Mouse (Mus musculus) forebrain, embryonic 14.5 days (tissue): ENCODE results near the gene Coa5. TPM values are rescaled to one million over a fixed set of nuclear protein-coding genes. Genes with fewer than 3 reads are reported as not detected.
A peak's percentile ranks its signal among the peaks of the same experiment; 100 is the strongest.

Source experiments
- ATAC-seq: fragments of 200-750 bp; cut with Nextera tagmentation; 2 replicates; pipeline ENCODE4 v1.8.0; 2017; ENCODE audit warnings: mild to moderate bottlenecking, moderate library complexity
- DNase-seq: peaks from one replicate; pipeline ENCODE4 v3.0.0-alpha.2; 2015; ENCODE audit warnings: low spot score
- H3K27ac ChIP-seq: fragments of 300-500 bp; sonication (generic); 2 replicates; pipeline ENCODE4 v1.5.1; 2014; ENCODE audit warnings: low read depth, mild to moderate bottlenecking, control low read depth, low read length, moderate library complexity
- H3K27me3 ChIP-seq: fragments of 300-500 bp; sonication (generic); replicated peaks from 2 replicates; pipeline ENCODE4 v1.6.1; 2014; ENCODE audit warnings: low read length, control low read depth, mixed read lengths; ENCODE audit not compliant: control insufficient read depth, insufficient read depth
- H3K36me3 ChIP-seq: fragments of 300-500 bp; sonication (generic); 2 replicates; pipeline ENCODE4 v1.6.1; 2014; ENCODE audit warnings: low read length, control low read depth; ENCODE audit not compliant: control insufficient read depth, insufficient read depth
- H3K4me1 ChIP-seq: fragments of 300-500 bp; sonication (generic); 2 replicates; pipeline ENCODE4 v1.6.1; 2014; ENCODE audit warnings: antibody characterized with exemption, low read length, control low read depth; ENCODE audit not compliant: control insufficient read depth, insufficient read depth
- H3K4me2 ChIP-seq: fragments of 300-500 bp; sonication (generic); 2 replicates; pipeline ENCODE4 v1.6.1; 2014; ENCODE audit warnings: mild to moderate bottlenecking, control low read depth, low read length
- H3K4me3 ChIP-seq: fragments of 300-500 bp; sonication (generic); 2 replicates; pipeline ENCODE4 v1.5.1; 2014; ENCODE audit warnings: low read depth, low read length, control low read depth
- H3K9ac ChIP-seq: fragments of 300-500 bp; sonication (generic); 2 replicates; pipeline ENCODE4 v1.6.1; 2014; ENCODE audit warnings: mild to moderate bottlenecking, low read length, control low read depth, moderate library complexity
- H3K9me3 ChIP-seq: fragments of 300-500 bp; sonication (generic); replicated peaks from 2 replicates; pipeline ENCODE4 v1.6.1; 2016; ENCODE audit warnings: low read length, control low read depth, mixed read lengths; ENCODE audit not compliant: control insufficient read depth
- WGBS: fragments of 180-500 bp; shearing (Covaris S2); extraction: QIAGEN DNeasy Blood & Tissue Kit; methylation state at CpG from one replicate; pipeline ENCODE4 v1.1.7; 2014; 5-methylcytosine and 5-hydroxymethylcytosine counted together
- polyA plus RNA-seq: library from polyadenylated mRNA; unstranded; fragments of >200 nt; fragmentation: Nextera tagmentation; extraction: Ambion mirVana; gene quantifications from 2 replicates; pipeline ENCODE4 v1.2.1, GENCODE M21; 2014

Coa5 gene
- polyA plus RNA-seq, 1 experiment from 2014 or later: 53.1 TPM

GRCm38 (mm10) chr1:37408678-37409077, 21.2 kb downstream of the Coa5 start:
- H3K4me1 ChIP-seq: no peaks in the 10 kb centered on the region
- peaks cover 5% of the 10 kb centered on the region; the same call in 1 of the 2 replicates for H3K36me3 ChIP-seq
- 72% methylated on average over 3 of the region's 3 CpGs for WGBS
- no peak overlapping the region for H3K27ac ChIP-seq
- no peaks in the 10 kb centered on the region for H3K9me3 ChIP-seq
- H3K4me3 ChIP-seq: no peak overlapping the region
- no peaks in the 10 kb centered on the region for H3K27me3 ChIP-seq
- DNase-seq (no peak), ATAC-seq (no peak)
- no peak overlapping the region for H3K4me2 ChIP-seq
- H3K9ac ChIP-seq: no peak overlapping the region

- Histone ChIP-seq H3K27me3 (no peaks in the 10 kb centered on the region), H3K4me3 (no peak overlapping the region), H3K27ac (no peak overlapping the region), H3K4me1 (no peaks in the 10 kb centered on the region), H3K4me2 (no peak overlapping the region), H3K36me3 (peaks cover 5% of the 10 kb centered on the region; the same call in 1 of the 2 replicates), H3K9me3 (no peaks in the 10 kb centered on the region), H3K9ac (no peak overlapping the region)
- DNase-seq: no peak
- WGBS: 86% methylated on average over 8 of the region's 8 CpGs
- no peak for ATAC-seq
Observed at GRCm38 (mm10) chr1:37408059-37408458, 21.8 kb downstream of the Coa5 start.

- Histone ChIP-seq H3K4me3 (no peak overlapping the region), H3K4me1 (no peaks in the 10 kb centered on the region), H3K27me3 (no peaks in the 10 kb centered on the region), H3K9me3 (no peaks in the 10 kb centered on the region), H3K27ac (no peak overlapping the region), H3K36me3 (peaks cover 5% of the 10 kb centered on the region; the same call in 1 of the 2 replicates), H3K4me2 (no peak overlapping the region), H3K9ac (no peak overlapping the region)
- no peak for ATAC-seq
- no peak for DNase-seq
- WGBS: 90% methylated on average over 8 of the region's 8 CpGs
Observed at GRCm38 (mm10) chr1:37407228-37407627, 22.7 kb downstream of the Coa5 start.

GRCm38 (mm10) chr1:37405137-37405536, 24.8 kb downstream of the Coa5 start:
- Histone ChIP-seq H3K9ac (no peak overlapping the region), H3K36me3 (peaks cover 5% of the 10 kb centered on the region; the same call in 1 of the 2 replicates), H3K4me1 (no peaks in the 10 kb centered on the region), H3K27ac (no peak overlapping the region), H3K4me2 (no peak overlapping the region), H3K4me3 (no peak overlapping the region), H3K9me3 (no peaks in the 10 kb centered on the region), H3K27me3 (no peaks in the 10 kb centered on the region)
- ATAC-seq (no peak), DNase-seq (no peak)
- WGBS: 80% methylated on average over 2 of the region's 2 CpGs

- Histone ChIP-seq H3K36me3 (peaks cover 11% of the 10 kb centered on the region), H3K27ac (no peak overlapping the region), H3K4me2 (no peak overlapping the region), H3K9ac (no peak overlapping the region), H3K9me3 (no peaks in the 10 kb centered on the region), H3K4me3 (no peak overlapping the region), H3K27me3 (no peaks in the 10 kb centered on the region), H3K4me1 (no peaks in the 10 kb centered on the region)
- 61% methylated on average over 4 of the region's 4 CpGs for WGBS
- ATAC-seq (no peak), DNase-seq (peak; percentile 63)
Observed at GRCm38 (mm10) chr1:37401687-37402086, 28.2 kb downstream of the Coa5 start.

GRCm38 (mm10) chr1:37399734-37400133, 30.2 kb downstream of the Coa5 start:
- Histone ChIP-seq H3K9me3 (no peaks in the 10 kb centered on the region), H3K4me3 (no peak overlapping the region), H3K27me3 (no peaks in the 10 kb centered on the region), H3K4me2 (no peak overlapping the region), H3K27ac (no peak overlapping the region), H3K36me3 (peaks cover 24% of the 10 kb centered on the region), H3K9ac (no peak overlapping the region), H3K4me1 (no peaks in the 10 kb centered on the region)
- 88% methylated on average over 8 of the region's 8 CpGs for WGBS
- DNase-seq: no peak
- ATAC-seq: no peak

GRCm38 (mm10) chr1:37398961-37399360, 30.9 kb downstream of the Coa5 start:
- Histone ChIP-seq H3K9me3 (no peaks in the 10 kb centered on the region), H3K27ac (no peak overlapping the region), H3K4me3 (no peak overlapping the region), H3K27me3 (no peaks in the 10 kb centered on the region), H3K36me3 (peaks cover 24% of the 10 kb centered on the region), H3K4me2 (no peak overlapping the region), H3K4me1 (no peaks in the 10 kb centered on the region), H3K9ac (no peak overlapping the region)
- ATAC-seq: no peak
- 80% methylated on average over 3 of the region's 3 CpGs for WGBS
- no peak for DNase-seq

- H3K36me3 ChIP-seq: peaks cover 31% of the 10 kb centered on the region
- H3K4me3 ChIP-seq: no peak overlapping the region
- ATAC-seq (no peak), DNase-seq (no peak)
- H3K27me3 ChIP-seq: no peaks in the 10 kb centered on the region
- H3K9me3 ChIP-seq: no peaks in the 10 kb centered on the region
- H3K9ac ChIP-seq: no peak overlapping the region
- no peak overlapping the region for H3K27ac ChIP-seq
- WGBS: 59% methylated on average over 1 of the region's 1 CpGs
- H3K4me2 ChIP-seq: no peak overlapping the region
- H3K4me1 ChIP-seq: no peaks in the 10 kb centered on the region
Observed at GRCm38 (mm10) chr1:37396481-37396880, 33.4 kb downstream of the Coa5 start.

- DNase-seq: peak; percentile 7
- Histone ChIP-seq H3K36me3 (peaks cover 42% of the 10 kb centered on the region), H3K27me3 (no peaks in the 10 kb centered on the region), H3K4me3 (no peak overlapping the region), H3K9ac (no peak overlapping the region), H3K27ac (no peak overlapping the region), H3K4me2 (no peak overlapping the region), H3K9me3 (no peaks in the 10 kb centered on the region), H3K4me1 (no peaks in the 10 kb centered on the region)
- WGBS: 50% methylated on average over 5 of the region's 5 CpGs
- ATAC-seq: no peak
Observed at GRCm38 (mm10) chr1:37393174-37393573, 36.7 kb downstream of the Coa5 start.
